ENCODE assay signal across 23 mouse cellular contexts in the genomic region with DNA sequence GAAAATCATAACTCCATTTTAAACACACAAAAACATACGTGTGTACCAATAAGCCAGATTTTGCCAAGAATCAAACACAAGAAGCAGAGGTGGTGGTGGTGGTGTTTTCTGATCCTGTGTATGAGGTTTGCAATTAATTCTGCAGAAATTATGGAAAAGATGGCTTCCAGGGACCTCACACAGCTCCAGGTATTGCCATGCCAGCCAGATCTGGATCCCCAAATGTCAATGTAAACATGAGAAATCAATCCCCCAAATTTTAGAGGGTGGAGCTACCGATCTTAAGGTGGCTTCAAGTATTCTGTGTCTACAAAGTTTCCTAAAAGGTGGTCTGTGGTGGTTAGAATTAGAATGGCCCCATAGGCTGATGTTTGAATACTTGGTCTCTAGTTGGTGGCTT. TPM values are rescaled to one million over a fixed set of nuclear protein-coding genes. Genes with fewer than 3 reads are reported as not detected.
"Had no signal": no experiment of that assay in that cellular context is flagged by ENCODE, and none has a peak within 500 bp of the region (broad histone marks: within the 10 kb centered on the region; RNA-seq: fewer than 3 reads in every experiment).

No protein-coding gene starts in this region.

- H3K36me3 ChIP-seq: embryonic facial prominence, embryonic 10.5 days; embryonic facial prominence, embryonic 12.5 days; embryonic facial prominence, embryonic 13.5 days; embryonic facial prominence, embryonic 15.5 days; forebrain, embryonic 10.5 days; forebrain, embryonic 12.5 days; forebrain, embryonic 15.5 days had no signal

- H3K4me2 ChIP-seq: embryonic facial prominence, embryonic 12.5 days; embryonic facial prominence, embryonic 13.5 days; embryonic facial prominence, embryonic 15.5 days; forebrain, embryonic 12.5 days; forebrain, embryonic 13.5 days; forebrain, embryonic 15.5 days had no signal

- H3K4me3 ChIP-seq: embryonic facial prominence, embryonic 10.5 days; embryonic facial prominence, embryonic 12.5 days; embryonic facial prominence, embryonic 13.5 days; embryonic facial prominence, embryonic 15.5 days; erythroblast, embryonic 14.5 days; forebrain, embryonic 10.5 days; forebrain, embryonic 12.5 days; forebrain, embryonic 13.5 days; forebrain, embryonic 15.5 days; gastrocnemius, adult 2 months; heart, adult 2 months had no signal

- ATAC-seq: forebrain, embryonic 13.5 days; forebrain, embryonic 14.5 days; forebrain, embryonic 15.5 days; forebrain, embryonic 16.5 days; forebrain, postnatal 0 days had no signal

- DNase-seq: cerebellum, postnatal 14 days; embryo, embryonic 11 days; forebrain, postnatal 0 days; gastrocnemius, adult 2 months; gastrocnemius, postnatal 10 days; gastrocnemius, postnatal 14 days; gastrocnemius, postnatal 25 days; gastrocnemius, postnatal 36 days; heart, adult 18-20 months; heart, adult 2 months had no signal

- H3K27me3 ChIP-seq: embryonic facial prominence, embryonic 12.5 days; embryonic facial prominence, embryonic 13.5 days; embryonic facial prominence, embryonic 15.5 days; forebrain, embryonic 12.5 days; forebrain, embryonic 13.5 days; forebrain, embryonic 15.5 days had no signal

- H3K27ac ChIP-seq: embryonic facial prominence, embryonic 10.5 days; embryonic facial prominence, embryonic 12.5 days; embryonic facial prominence, embryonic 13.5 days; embryonic facial prominence, embryonic 15.5 days; forebrain, embryonic 10.5 days; forebrain, embryonic 12.5 days; forebrain, embryonic 13.5 days; forebrain, embryonic 15.5 days; gastrocnemius, adult 2 months; heart, adult 2 months had no signal

- H3K9me3 ChIP-seq: embryonic facial prominence, embryonic 10.5 days; embryonic facial prominence, embryonic 12.5 days; embryonic facial prominence, embryonic 13.5 days; embryonic facial prominence, embryonic 15.5 days; forebrain, embryonic 10.5 days; forebrain, embryonic 12.5 days; forebrain, embryonic 13.5 days; forebrain, embryonic 15.5 days had no signal

- H3K4me1 ChIP-seq: forebrain, embryonic 13.5 days; forebrain, embryonic 15.5 days had no signal

- H3K9ac ChIP-seq: embryonic facial prominence, embryonic 12.5 days; embryonic facial prominence, embryonic 13.5 days; embryonic facial prominence, embryonic 15.5 days; forebrain, embryonic 12.5 days; forebrain, embryonic 13.5 days; forebrain, embryonic 15.5 days; forebrain, postnatal 0 days had no signal

RNA-seq across cellular contexts. Expression of a gene that starts 15.3 kb away (rescaled TPM):
- total RNA-seq: gastrocnemius, adult 2 months; gastrocnemius, adult 8-10 months; granulocyte monocyte progenitor cell, adult 5-6 weeks had no signal
- polyA plus RNA-seq: erythroblast, embryonic 14.5 days had no signal
